Mouse (Mus musculus): Measurements from ENCODE around the gene Shisa8. TPM values are rescaled to one million over a fixed set of nuclear protein-coding genes. Genes with fewer than 3 reads are reported as not detected.

Shisa8 gene
- total RNA-seq, 2 experiments from 2014 or later: 0.52 to 0.95 TPM

- DNase-seq: no peak
Observed at GRCm38 (mm10) chr15:82170437-82171377, 41.9 kb downstream of the Shisa8 start.

DNA sequence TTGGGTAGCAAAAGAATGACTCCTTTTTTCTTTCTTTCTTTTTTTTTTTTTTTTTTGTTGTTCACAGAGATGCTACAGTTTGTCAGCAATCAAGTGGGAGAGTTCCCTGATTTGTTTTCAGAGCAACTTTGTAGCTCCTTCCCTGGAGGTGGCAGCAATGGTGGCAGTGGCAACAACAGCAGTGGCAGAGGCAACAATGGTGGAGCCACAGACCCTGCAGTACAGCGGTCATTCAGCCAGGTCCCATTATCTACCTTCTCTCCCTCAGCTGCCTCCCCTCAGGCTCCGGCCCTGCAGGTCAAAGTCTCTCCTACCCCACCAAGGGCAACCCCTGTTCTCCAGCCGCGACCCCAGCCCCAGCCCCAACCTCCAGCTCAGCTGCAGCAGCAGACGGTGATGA is 42.9 kb downstream of the Shisa8 start:
- DNase-seq: no peak

GRCm38 (mm10) chr15:82167201-82168168 is 45.1 kb downstream of the Shisa8 start:
- DNase-seq: no peak

- DNase-seq: no peak
Observed at GRCm38 (mm10) chr15:82166240-82167100, 46.1 kb downstream of the Shisa8 start.

DNA sequence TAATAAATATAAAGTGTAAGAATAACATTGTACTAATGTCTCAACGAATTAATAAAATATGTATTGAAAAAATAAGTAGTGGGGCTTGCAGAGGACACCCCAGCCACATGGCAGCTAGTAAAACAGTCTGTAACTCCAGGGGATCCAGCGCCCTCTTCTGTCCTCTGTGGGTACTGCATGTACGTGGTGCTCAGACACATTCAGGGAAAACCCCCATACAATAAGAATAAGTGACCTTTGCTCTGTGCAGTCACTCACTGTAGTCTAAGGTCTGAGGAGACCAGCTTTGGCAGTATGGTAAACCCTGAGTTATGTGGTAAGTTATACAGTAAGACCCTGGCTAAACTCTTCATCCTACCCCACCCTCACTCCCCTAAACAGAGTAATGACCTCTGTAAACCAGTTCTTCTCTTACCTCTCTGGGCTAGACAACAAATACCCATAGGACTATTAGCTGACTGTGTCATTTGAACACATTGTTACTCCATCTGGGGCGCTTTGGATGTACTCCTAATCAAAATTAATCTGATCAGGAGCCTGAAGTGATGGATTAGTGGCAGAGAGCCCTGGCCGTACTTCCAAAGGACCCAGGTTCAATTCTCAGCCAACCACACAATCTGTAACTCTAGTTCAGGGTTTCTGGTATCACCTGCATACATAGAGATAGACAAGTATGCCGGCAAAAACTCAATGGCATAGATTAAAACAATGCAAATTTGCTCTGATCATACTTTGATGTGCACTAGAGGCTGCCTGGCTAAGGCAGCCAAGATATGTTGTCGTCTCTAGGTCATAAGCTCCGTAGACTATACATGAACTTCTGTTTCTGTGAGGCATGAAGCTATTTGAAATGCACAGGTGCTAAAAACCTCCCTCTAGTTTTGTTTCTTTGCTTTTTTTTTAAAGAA is 47.0 kb downstream of the Shisa8 start:
- DNase-seq: peak; percentile 91

DNA sequence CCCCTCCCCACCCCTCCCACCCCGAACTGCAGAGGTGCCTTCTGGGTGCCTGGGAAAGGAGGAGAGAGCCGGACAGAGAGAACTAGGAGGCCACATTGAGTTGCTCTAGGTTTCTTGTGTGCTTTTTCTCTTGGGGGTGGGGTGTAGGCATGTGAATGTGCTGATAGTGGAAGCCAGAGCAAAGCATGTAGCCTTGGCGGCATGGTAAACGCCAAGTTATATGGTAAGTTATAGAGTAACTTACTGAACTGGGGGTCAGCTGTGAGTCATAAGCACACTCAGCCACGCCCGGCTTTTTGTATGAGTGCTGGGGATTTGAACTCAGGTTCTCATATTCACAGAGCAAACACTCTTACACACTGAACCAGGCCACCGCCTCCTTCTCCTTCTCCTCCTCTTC is 48.1 kb downstream of the Shisa8 start:
- DNase-seq: no peak

DNA sequence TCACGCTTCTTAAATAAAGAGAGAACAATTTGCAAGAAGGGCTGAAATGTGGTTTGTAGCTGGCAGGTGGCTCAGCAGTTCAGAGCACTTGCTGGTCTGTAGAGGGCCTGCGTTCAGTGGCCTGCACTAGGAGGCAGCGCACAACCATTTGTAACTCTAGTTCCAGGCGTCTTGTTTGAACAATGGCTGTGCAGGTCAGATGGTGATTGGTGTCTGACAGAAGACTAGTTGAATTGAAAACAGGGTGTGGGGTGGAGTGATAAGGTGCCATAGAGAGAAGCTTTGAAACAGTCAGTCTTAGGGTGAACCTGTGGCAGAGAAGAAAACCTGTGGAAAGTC is 48.6 kb downstream of the Shisa8 start:
- DNase-seq: no peak

- no peak for DNase-seq
Observed at GRCm38 (mm10) chr15:82163356-82164060, 49.1 kb downstream of the Shisa8 start.

GRCm38 (mm10) chr15:82161965-82162600 is 50.5 kb downstream of the Shisa8 start:
- DNase-seq: no peak

- no peak for DNase-seq
Observed at GRCm38 (mm10) chr15:82160731-82161640, 51.6 kb downstream of the Shisa8 start.

- no peak for DNase-seq
Observed at GRCm38 (mm10) chr15:82159471-82159870, 53.1 kb downstream of the Shisa8 start.

DNA sequence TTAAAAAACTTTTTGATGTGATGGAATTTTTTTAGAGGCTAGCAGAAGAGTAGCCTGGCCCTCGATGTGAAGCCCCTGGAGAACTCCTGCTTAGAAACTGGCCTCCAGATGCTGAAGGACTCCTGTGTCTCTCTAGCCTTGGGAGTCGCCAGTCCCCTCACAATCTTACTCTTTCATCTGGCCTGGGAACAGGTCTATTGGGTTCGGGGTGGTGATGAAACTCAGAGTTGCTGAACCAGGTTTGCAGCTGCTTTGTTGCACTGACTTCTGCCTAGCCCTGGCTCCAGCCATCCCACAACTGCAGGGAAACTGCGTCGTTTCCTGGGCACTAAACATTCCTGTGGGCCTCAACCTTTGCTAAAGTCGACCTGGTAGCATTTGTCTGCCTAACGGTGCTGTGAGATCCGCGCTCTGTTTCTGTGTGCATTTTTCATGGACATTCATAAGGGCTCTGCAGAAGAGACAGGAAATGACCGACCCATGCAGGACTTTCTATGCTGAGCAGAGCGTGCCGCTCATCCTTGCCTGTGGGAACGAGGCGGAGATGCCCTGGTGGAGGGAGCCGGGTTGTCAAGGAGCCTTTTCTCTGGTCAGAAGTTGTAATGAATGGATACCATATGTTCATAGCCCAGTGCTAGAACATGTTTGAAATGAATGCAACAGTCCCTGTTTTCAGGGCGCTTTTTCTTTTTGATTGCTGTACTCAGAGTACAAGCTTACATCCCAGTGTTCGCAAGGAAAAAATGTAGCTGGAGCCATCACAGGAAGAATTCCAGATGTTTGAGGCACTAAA is 54.2 kb downstream of the Shisa8 start:
- DNase-seq: no peak

DNA sequence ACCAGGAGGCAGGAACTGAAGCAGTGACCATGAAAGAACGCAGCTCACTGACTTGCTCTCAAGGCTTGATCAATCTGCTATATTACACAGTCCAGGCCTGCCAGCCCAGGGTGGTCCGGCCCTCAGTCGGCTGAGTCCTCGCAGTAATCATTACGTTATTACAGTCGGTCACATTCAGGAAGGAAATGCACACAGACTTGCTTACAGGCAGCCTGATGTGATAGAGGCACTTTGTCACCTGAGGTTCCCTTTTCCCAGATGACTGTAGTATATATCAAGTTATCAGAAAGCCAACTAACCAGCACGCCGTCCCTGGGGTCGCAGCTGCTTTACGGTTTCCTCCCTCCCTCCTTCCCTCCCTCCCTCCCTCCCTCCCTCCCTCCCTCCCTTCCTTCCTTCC is 55.7 kb downstream of the Shisa8 start:
- no peak for DNase-seq

DNA sequence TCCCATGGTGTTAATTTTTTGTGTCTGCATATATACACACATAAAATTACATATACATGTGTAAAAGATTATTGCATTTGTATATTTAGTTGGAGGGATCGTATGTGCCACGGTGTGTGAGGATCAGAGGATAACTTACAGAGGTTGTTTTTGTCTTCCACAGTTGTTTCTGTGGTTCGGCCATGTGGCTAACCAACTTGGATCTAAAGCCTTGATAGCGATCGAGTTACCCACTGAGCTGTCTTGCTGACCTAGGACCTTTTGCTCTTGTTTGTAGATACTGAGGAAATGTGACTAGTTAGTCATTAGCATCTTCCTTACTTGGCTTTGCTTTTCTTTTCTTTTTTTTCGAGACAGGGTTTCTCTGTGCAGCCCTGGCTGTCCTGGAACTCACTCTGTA is 56.3 kb downstream of the Shisa8 start:
- DNase-seq: no peak

All from heart, postnatal 4 days (tissue).